Mouse (Mus musculus) testis, adult 2 months (tissue): ENCODE data around the gene Tbc1d14.

Experiments
- CTCF ChIP-seq: fragments of 200-500 bp; IDR thresholded peaks from 2 replicates; pipeline ENCODE4 v1.5.1; 2012; ENCODE audit warnings: low read depth, mild to moderate bottlenecking, inconsistent platforms, low read length, moderate library complexity; ENCODE audit not compliant: control insufficient read depth, insufficient read depth, insufficient replicate concordance
- POLR2A ChIP-seq: fragments of 200-500 bp; IDR thresholded peaks from 2 replicates; pipeline ENCODE4 v1.6.1; 2012; ENCODE audit warnings: low read depth, mild to moderate bottlenecking, inconsistent platforms, low read length, moderate library complexity; ENCODE audit not compliant: control insufficient read depth

- TF ChIP-seq POLR2A (no peak), CTCF (no peak)
These were observed 140.3 kb downstream of the Tbc1d14 start for GRCm38 (mm10) chr5:36452821-36453220.
